Mouse (Mus musculus): ENCODE results near the gene Mrpl40.

GRCm38 (mm10) chr16:18833486-18833885 lies 43.2 kb downstream of the Mrpl40 start:
- no peak for TF ChIP-seq CTCF (IDR thresholded peaks at IDR 0.05; ENCODE audit: control insufficient read depth, insufficient read depth, low read length)
- TF ChIP-seq POLR2A (IDR thresholded peaks at IDR 0.05; ENCODE audit: borderline replicate concordance, control insufficient read depth, low read depth, low read length): no peak
